Mouse (Mus musculus) bone marrow macrophage, adult 2 months (primary cell): ENCODE measurements at regions not wholly inside any gene's neighbourhood (a gene's known extent, or its start where the extent isn't known, plus 50 kb on each side); places are given as distances from the start of the nearest gene placed in this dataset.

Experiments used
- CTCF ChIP-seq: IDR thresholded peaks from 2 replicates; pipeline ENCODE4 v1.5.1; 2012; ENCODE audit warnings: low read depth, mild to moderate bottlenecking, low read length, moderate library complexity
- POLR2A ChIP-seq: IDR thresholded peaks from 2 replicates; pipeline ENCODE4 v1.6.1; 2012; ENCODE audit warnings: mild to moderate bottlenecking, low read depth, low read length, borderline replicate concordance

DNA sequence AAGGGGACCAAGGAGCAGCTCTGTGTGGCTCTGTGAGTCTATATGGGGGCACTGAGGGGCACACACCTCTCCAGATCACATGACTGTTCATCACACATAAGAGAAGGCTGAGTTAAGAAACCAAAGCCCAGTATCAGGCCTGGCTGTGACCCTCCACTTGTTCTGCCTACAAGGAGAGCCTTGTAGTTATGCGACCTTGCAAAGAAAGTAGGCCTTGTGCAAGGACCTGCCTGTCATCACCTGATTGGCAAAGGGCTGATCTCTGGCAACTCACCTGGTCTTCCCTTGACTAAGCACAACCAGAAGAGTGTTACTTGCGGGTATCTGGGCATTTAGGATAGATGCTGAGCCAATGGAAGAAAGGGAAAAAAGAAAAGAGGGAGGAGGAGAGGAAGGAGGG lies 107.7 kb upstream of the Tcerg1l start:
- no peak for TF ChIP-seq CTCF
- no peak for TF ChIP-seq POLR2A
